Mouse (Mus musculus): ENCODE measurements at regions not wholly inside any gene's neighbourhood (a gene's known extent, or its start where the extent isn't known, plus 50 kb on each side); places are given as distances from the start of the nearest gene placed in this dataset.

DNA sequence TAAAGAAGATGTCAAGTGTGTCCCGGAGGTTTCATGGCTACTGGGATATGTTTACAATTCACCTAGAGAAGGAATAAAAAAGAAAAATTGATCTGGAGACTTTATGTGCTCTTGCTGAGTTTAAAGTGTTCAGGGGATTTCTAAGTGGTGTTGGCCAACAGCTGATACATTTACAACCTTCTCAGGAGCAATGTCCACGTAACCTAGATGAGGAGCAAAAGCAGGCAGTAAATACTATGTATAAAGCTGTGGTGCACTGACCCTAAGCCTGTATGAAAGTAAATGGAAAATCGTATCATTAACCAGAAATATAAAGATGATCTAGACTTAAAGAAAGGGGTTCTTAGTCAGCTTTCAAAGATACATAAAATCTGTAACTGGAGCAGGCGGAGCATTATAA, 124.3 kb upstream of the Cblb start:
- no peak for DNase-seq (ENCODE audit: low read depth, low spot score)

DNA sequence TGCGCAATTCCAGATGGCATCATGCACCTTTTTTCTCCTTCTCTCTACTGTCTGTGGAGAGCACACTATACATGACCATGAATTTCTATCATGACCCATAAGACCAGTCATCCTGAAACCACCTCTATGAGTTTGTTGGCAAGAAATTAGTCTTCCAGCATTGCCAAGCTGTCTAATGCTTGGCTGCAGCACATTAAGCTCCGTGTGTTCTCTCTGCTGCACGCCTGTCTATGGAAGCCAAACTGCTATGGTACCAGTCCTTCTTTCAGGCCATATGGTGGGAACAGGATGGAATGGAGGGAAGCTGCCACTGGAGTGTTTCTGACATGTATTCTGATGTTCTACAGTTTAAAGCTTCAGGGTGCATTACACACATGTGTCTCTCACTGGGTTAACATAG, 121.0 kb upstream of the Cblb start:
- no peak for DNase-seq (ENCODE audit: low read depth, low spot score)

DNA sequence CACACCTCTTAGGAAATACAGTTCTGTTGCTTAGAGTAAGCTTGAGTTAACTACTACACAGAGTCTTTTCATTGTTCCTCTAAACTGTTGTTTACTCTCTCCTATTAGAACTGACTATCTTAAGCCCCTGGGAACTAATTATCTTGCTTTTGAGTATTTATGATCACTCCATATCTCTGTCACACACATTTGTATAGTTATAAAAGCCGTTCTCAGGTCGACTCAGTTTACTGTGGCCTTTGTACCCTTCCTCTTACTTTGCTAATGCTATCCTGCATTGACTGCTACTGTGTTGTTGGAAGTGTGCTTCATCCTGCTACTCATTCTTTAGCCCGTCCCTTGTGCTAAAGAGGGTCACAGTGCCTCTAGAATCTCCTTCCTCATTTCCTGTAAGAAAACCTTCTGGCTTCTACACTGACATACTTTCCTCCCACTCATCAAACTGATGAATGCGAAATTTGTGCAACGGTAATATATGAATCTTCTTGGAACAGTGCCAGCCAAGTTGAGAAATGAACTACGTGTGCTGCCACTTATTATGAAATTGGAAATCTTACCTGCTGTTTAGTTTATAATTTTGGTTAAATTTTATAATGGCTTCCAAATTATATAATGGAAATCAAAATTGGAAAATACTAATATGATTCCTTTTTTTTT, 119.8 kb upstream of the Cblb start:
- DNase-seq (ENCODE audit: low read depth, low spot score), result no peak

DNA sequence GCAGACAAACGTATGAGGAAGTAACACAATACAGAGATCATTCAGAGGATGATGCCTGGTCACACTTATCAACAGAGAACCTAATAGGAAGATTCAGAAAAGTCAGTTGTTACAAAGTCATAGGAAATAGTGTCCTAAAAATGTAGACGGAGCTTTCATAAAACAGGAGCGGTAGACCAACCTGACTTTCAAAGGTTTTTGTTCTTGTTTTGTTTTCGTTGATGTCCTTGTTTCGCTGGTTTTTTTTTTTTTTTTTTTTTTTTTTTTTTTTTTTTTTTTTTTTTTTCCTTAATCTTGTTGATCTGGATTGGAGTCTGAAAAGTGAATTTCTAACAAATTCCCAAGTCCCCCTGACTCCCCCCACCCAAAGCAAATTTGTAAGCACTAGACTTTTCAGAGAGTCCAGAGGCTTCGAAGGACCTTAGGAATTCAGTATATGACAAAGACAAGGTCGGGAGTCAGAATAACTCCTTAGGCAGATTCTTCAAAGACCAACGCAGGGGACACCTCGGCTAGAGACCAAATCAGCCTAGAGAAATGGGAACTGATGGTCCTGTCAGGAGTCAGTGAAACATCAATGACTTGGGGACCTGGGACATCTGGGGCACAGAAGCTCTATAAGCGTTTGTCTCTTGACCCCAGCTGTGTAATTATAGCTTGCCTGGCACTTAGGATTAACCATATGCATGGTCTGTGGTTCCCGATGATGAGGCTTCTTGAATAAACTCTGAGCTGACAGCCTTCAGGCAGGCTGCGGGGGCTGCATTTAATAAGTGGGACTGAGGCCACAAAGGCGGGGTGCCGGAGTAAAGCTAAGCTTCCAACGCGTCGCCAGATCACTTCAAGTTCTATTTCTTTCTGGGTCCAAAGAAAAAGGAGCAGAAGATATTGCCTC, 115.7 kb upstream of the Cblb start:
- no peak for DNase-seq (ENCODE audit: low read depth, low spot score)

DNA sequence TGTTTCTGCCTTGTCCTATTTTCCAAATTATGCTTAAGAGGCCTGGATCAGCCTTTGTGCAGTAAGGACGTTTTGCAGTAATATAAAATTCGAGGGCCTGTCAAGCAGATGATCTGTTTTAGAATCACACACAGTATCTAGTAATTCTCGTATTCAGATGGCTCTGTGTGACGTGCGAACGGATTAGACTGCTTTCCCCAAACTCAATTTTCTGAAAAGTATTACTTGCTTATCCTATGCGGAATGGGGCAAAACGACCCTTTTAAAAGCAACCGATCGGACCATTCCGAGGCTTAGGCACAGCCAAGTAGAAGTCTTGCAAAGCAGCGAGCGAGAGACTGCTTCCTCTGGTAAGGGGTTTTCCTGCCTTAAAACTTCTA, 115.1 kb upstream of the Cblb start:
- no peak for DNase-seq (ENCODE audit: low read depth, low spot score)

DNA sequence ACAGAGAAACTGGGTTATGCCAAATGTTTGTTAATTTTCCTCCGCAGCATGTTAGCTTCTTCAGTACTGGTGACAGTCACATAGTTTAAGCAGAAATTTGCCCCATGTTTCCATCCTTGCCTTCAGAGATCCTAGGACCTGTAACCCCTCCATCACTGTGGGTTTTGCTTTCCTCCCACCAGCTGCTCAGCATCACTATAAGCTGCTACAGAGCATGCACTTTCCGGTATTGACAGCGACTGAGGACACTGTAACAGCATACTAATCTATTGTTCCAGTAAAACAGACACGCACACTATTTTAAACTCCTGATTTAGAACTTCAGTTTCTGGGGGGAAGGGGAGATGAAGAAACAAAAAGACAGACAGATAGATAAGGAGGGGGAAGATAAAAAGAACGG, 114.7 kb upstream of the Cblb start:
- no peak for DNase-seq (ENCODE audit: low read depth, low spot score)

DNA sequence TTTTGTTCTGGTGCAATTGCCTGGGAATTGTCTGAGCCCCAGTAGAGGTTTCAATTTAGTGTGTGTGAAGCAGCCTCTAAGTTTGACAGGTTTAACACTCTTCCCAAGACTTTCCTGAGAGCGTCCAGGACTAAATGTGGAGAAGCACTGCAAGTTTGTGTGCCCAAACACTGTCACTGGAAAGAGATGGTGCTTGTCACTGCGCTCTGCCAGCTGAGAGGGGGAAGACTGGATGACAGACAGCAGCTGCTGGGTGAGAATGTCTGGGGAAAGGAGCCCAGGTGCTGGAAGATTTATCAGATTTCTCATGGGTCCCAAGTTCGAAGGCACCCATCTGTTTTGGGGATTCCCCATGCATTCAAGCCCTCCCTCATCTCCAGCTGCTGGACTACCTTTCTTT, 114.2 kb upstream of the Cblb start:
- DNase-seq (ENCODE audit: low read depth, low spot score), result no peak

DNA sequence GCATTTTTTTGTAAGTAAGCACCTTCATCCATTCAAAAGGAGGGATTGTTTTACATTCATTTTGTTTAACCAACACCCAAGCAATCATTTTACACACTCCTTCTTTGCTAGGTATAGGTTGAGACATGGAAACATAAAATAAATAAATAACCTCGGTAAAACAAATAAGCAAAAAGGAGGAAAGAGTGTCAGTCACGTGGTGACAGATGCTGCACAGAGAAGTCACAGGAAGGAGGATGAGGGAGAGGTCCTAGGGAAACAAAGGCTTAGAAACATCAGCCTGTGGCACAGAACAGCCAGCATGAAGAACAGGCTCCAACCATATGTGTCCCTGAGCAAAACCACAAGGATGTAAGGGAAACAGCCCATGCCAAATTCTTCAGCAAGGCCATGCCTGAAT, 113.5 kb upstream of the Cblb start:
- DNase-seq (ENCODE audit: low read depth, low spot score), result no peak

DNA sequence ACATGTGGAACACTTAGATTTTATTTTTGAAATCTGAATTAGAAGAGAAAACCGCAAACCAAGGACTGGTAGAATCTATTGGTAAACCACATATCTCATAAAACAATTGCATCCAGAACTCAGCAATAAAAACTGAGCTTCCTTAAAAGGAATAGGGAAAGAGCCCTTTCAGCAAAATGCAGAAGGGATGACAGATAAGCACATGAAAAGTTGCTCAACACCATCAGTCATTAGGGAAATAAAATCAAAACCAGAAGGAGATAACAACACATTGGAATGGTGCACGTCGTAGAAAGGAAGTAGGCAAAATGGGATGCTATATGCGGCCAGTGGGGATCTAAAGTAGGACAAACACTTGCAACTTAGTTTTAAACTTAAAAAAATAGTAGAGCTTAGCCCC, 110.0 kb upstream of the Cblb start:
- DNase-seq (ENCODE audit: low read depth, low spot score), result no peak

DNA sequence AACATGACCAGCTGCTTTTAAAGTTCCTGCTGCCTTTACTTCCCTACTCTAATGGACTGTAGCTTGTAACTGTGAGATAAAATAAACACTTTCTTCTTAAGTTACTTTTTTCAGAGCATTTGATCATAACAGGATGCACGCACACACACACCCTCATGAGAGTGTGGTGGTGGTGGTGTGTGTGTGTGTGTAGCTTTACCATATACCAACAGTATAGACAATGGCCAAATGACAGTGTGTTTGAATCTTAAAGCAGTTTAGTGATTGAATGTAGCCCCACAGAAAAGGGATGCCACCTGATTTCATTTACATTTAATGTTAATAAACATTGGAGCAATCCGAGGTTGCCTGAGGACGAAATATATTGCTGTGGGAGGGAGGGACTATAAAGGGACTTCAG, 108.4 kb upstream of the Cblb start:
- DNase-seq (ENCODE audit: low read depth, low spot score), result no peak

DNA sequence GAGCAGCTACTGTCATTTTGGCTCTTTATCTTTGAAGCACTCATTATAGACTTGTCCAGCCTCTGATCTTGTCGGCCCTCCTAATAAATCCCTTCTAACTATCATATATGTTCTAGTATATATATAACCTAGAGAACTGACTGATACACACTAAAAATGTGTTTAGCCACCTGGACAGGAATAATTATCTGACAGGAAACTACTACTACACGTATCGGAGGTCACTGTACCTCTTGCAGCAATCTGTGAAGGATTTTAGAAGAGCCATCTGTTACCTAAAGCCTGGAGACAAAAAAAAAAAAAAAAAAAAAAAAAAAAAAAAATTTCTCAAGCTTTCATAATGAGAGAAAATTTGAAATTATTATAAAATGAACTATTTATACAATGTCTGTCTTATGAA, 105.4 kb upstream of the Cblb start:
- DNase-seq (ENCODE audit: low read depth, low spot score), result no peak

DNA sequence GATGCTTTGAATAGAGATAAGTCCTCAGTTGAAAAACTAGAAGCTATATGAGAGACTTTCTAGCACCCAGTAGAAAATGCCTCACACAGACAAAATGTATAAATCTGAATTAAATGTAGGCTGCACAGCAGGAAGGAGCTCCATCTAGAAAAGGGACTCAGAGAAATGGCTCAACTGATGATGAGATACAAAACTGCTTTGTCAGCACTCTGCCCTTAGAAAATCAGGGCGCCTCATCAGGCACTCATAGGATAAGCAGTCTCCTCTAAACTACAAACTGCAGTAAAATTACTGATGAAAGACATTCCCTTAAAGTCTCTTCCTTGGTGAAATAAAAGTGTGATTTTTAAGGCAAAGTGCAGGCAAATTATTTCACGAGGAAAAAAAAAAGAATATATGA, 97.9 kb upstream of the Cblb start:
- DNase-seq (ENCODE audit: low read depth, low spot score), result no peak

DNA sequence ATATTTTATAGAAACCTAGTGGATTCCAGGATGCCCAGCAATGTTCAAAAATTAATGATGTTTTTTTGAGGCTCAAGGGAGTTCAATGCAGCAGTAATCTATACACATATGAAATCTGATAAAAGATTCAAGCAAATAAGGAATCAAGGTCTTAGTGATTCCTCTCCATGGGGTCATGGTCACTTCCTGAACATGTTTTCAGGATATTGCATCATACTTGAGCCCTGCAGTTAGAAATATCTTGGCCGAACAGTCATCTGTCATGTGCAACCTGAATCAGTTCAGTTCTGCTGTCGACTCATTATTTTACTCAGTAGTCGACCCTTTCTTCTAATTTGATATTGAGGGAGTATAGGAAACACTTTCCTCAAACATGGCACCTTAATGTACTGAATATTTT, 97.1 kb upstream of the Cblb start:
- no peak for DNase-seq (ENCODE audit: low read depth, low spot score)

DNA sequence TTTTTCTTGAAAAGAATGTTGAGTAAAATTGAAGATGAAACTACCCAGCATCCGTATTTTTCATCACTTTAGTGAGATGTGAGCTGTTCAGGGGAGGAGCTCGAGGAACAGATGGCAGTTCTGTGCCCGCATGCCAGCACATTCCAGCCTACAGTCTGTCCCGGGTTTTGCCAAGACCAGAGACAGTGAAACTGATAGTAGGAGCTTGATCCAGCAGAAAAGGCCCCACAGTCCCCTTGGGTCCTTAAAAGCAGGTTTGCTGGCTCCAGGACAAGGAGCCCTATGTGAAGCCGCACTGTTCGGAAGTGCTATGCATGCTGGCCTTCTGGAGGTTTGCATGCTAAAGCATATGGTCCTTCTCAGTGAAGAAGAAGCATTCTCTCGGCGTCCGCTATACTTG, 93.7 kb upstream of the Cblb start:
- no peak for DNase-seq (ENCODE audit: low read depth, low spot score)

DNA sequence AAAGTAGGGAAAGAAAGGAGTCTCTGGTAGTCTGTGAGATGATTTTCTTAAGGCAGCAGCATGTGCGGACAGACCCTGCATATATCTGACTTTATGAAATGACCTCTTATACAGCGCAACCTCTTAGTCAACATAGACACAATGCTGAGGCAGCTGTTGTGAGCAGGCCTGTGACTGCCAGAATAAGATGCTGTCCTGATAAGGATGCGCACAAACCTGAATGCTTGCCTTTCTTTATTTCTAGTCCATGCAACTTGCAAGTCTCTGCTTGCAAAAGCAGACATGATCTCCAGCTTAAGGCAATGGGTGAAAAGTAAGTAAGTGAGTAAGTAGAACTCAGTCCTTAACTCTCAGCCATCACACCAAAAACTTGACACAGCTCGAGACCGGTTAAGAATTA, 92.0 kb upstream of the Cblb start:
- no peak for DNase-seq (ENCODE audit: low read depth, low spot score)

DNA sequence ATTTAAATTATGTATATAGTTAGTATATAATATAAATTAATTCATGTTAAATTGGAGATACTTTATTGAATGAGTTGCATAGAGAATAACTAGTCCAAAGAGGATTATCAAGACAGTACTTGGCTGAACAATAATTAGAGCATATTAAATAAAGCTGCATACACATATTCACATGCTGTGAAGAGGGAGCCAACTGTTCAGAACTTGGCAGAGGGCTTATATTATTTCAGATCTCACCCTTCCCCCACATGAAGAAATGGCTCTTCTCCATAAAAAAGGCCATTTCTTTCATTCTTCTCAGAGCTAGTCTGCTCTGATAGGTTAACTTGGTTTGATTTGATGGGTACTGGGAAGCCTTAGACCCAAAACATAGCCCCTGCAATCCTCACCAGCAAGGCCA, 90.5 kb upstream of the Cblb start:
- no peak for DNase-seq (ENCODE audit: low read depth, low spot score)

DNA sequence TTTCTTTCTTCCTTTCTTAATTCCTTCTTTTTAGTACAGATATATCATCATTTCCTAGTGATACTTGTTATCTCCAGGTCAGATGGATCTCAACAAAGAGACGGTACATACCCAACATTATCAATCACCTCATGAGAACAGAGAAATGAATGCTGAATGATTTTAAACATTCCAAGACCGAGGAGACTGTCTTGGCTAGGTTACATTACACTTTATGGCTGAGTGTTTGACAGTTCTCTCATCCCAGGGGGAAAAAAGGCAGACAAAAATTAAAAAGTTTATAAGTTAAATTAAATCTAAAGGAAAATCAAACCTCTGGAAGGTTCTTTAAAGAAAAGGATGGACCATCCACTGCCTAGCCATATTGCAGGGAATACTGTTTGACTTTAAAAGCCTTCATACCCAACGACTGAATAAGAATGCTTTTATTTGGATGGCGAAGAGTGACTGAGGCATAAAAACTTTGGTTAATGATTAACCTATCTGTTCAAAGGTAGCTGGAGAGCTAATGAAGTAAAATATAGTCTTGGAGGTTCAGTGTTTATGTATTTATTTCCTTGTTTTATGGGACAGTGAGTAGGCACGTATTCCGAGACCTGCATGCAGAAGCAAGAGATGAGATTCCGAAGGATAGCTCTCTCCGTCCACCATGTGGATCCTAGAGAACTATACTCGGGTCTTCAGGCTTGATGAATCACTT, 88.4 kb upstream of the Cblb start:
- DNase-seq (ENCODE audit: low read depth, low spot score), result no peak

DNA sequence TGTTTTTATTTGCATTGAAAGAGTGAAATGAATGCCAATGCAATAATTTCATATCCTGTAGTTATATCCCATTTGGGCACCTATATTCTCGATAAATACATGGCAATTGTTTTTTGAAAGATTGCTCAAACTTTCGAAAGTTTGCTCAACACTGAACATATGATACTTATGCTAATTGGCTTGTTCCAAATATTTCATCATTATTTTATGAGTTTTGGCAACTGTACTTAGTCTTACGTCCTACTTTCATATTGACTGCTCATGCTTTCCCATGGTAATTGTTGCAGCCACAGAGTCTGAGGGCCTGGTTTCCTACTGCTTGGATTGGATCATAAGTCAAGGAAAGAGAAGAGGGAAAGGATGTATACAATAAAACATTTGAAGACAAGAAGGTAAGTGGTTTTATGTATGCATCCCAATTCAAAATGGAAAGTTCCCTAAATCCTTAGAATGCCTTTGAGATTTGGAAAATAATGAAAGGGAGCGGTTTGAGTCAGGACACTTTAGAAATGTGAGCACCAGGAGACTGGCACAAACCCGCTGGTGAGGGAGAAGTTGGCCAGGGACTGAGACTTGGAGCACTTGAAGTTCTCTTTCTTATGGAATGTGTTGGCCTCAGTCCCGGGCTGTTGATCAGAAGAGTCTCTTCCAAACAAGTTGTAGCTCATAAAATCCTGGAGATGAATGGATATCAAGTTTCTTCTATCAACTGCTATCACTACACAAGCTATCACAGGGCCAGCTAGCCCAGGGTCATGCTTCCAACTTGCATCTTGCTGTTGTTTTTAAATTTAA, 63.8 kb upstream of the Cblb start:
- no peak for DNase-seq (ENCODE audit: low read depth, low spot score)
